Mouse (Mus musculus) E14TG2a.4 (cell line): ENCODE data around the gene Eif2s1.

Experiments used
- CTCF ChIP-seq: conservative IDR thresholded peaks from 2 replicates; pipeline ENCODE4 v1.5.1; 2014; ENCODE audit warnings: low read length
- NANOG ChIP-seq: IDR thresholded peaks from 2 replicates; pipeline ENCODE4 v1.6.1; 2014; ENCODE audit warnings: borderline replicate concordance, low read length, mixed read lengths
- POU5F1 ChIP-seq: IDR thresholded peaks from 2 replicates; pipeline ENCODE4 v1.6.1; 2014; ENCODE audit warnings: low read length, borderline replicate concordance

DNA sequence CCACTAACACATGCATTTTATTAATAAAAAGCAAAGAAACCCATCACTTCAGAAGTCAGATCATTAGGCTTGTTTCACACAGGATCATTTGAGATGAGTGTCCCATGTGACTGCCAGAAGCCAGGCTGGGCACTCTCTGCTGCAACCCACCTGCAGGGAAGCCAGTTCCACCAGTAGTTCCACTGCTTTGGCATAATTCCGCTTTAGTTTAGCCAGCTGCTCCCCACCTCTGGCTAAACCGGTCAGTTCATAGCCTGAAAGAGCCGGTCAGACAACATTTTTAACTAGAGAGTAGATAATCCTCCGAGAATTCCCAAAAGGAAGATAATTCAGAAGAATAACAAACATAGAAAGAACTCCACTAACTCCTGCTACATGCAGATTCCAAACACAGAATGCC is 13.4 kb upstream of the Eif2s1 start:
- no peak for TF ChIP-seq CTCF
- TF ChIP-seq NANOG = no peak
- TF ChIP-seq POU5F1 = no peak
